Mouse (Mus musculus) stomach, embryonic 14.5 days (tissue): ENCODE measurements around the gene Olfr299. TPM values are rescaled to one million over a fixed set of nuclear protein-coding genes. Genes with fewer than 3 reads are reported as not detected.

Experiments used
- ATAC-seq: fragments of 200-750 bp; cut with Nextera tagmentation; 2 replicates; pipeline ENCODE4 v1.8.0; 2017; ENCODE audit warnings: low read depth, moderate TSS enrichment; ENCODE audit not compliant: insufficient number of reproducible peaks, insufficient read depth, low FRiP score
- H3K27ac ChIP-seq: fragments of 300-500 bp; sonication (generic); 2 replicates; pipeline ENCODE4 v1.5.1; 2014; ENCODE audit warnings: mild to moderate bottlenecking, low read length, moderate library complexity, mixed read lengths
- H3K27me3 ChIP-seq: fragments of 300-500 bp; sonication (generic); 2 replicates; pipeline ENCODE4 v1.6.1; 2014; ENCODE audit warnings: low read length, control low read depth, mixed read lengths; ENCODE audit not compliant: control insufficient read depth, insufficient read depth
- H3K36me3 ChIP-seq: fragments of 300-500 bp; sonication (generic); 2 replicates; pipeline ENCODE4 v1.6.1; 2014; ENCODE audit warnings: mild to moderate bottlenecking, control low read depth, low read length, moderate library complexity, mixed read lengths; ENCODE audit not compliant: control insufficient read depth, insufficient read depth
- H3K4me1 ChIP-seq: fragments of 300-500 bp; sonication (generic); 2 replicates; pipeline ENCODE4 v1.6.1; 2014; ENCODE audit warnings: low read length, control low read depth, mixed read lengths; ENCODE audit not compliant: control insufficient read depth, insufficient read depth
- H3K4me2 ChIP-seq: fragments of 300-500 bp; sonication (generic); replicated peaks from 2 replicates; pipeline ENCODE4 v1.6.1; 2014; ENCODE audit warnings: low read depth, low read length, control low read depth
- H3K4me3 ChIP-seq: fragments of 300-500 bp; sonication (generic); 2 replicates; pipeline ENCODE4 v1.5.1; 2014; ENCODE audit warnings: low read depth, low read length, control low read depth
- H3K9ac ChIP-seq: fragments of 300-500 bp; sonication (generic); replicated peaks from 2 replicates; pipeline ENCODE4 v1.6.1; 2014; ENCODE audit warnings: low read depth, mild to moderate bottlenecking, control low read depth, low read length, moderate library complexity, mixed read lengths
- H3K9me3 ChIP-seq: fragments of 300-500 bp; sonication (generic); 2 replicates; pipeline ENCODE4 v1.6.1; 2016; ENCODE audit warnings: low read depth, low read length, control low read depth; ENCODE audit not compliant: control insufficient read depth
- WGBS: fragments of 180-500 bp; shearing (Covaris S2); extraction: QIAGEN DNeasy Blood & Tissue Kit; methylation state at CpG from one replicate; pipeline ENCODE4 v1.1.7; 2014; 5-methylcytosine and 5-hydroxymethylcytosine counted together
- polyA plus RNA-seq: library from polyadenylated mRNA; unstranded; fragments of >200 nt; fragmentation: Nextera tagmentation; extraction: Ambion mirVana; gene quantifications from 2 replicates; pipeline ENCODE4 v1.2.1, GENCODE M21; 2014

Olfr299 gene
- polyA plus RNA-seq, result not detected in 2 replicates

DNA sequence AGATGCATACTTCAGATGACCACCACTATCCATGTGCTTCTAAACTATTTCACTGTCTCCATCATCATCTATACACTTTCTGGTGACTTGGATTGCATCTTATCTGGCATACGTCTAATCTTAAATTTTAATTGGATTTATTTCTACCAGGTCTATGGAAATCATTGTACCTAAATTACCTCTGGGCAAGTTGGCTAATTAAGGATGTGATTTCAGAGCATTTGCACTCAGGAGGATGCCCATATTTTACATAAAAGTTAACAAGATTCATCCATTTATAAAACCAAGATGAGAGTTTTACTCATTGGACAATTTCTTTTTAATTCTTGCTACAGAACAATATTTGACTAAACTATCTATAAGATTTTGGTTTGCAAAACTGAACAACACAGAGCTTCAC is at the start of gene Olfr299:
Olfr299 (plus strand) TSS at position 301 of the 400 bp plus-strand sequence.
- H3K27ac ChIP-seq, result no peak within 1 kb of the TSS
- no peak for ATAC-seq
- H3K36me3 ChIP-seq, result no peaks in the 10 kb centered on the region
- H3K9ac ChIP-seq, result no peak within 1 kb of the TSS
- no peak within 1 kb of the TSS for H3K4me2 ChIP-seq
- no peaks in the 10 kb centered on the region for H3K9me3 ChIP-seq
- WGBS, result 90% methylated on average over 1 of the region's 1 CpGs
- no peaks in the 10 kb centered on the region for H3K27me3 ChIP-seq
- H3K4me3 ChIP-seq, result no peak within 1 kb of the TSS
- H3K4me1 ChIP-seq, result no peaks in the 10 kb centered on the region

DNA sequence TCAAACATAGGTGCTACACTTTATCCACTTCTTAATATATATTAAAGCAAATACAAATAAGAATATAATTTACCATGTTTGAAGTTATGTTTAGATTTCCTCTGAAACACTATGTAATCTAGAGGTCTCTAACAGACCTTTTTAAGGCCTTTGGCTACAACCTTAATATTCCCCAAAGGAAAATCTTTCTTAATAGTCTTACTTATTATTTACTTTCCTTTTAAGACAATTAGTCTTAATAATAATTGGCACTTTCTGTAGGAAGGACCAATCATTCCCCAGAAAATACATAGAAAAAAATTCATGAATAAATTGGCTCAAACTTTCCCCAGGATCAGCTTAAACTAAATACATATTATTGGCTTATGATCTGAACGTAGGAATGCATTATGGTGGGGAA is 32.7 kb downstream of the Olfr299 start, which contains the start of gene Olfr298:
Olfr298 (minus strand) TSS at position 101 of the 400 bp plus-strand sequence.
- H3K36me3 ChIP-seq, result no peaks in the 10 kb centered on the region
- H3K27me3 ChIP-seq, result no peaks in the 10 kb centered on the region
- no peaks in the 10 kb centered on the region for H3K4me1 ChIP-seq
- no peak within 1 kb of the TSS for H3K9ac ChIP-seq
- no peak for ATAC-seq
- no peak within 1 kb of the TSS for H3K27ac ChIP-seq
- H3K9me3 ChIP-seq, result no peaks in the 10 kb centered on the region
- H3K4me3 ChIP-seq, result no peak within 1 kb of the TSS
- 77% methylated on average over 1 of the region's 1 CpGs for WGBS
- H3K4me2 ChIP-seq, result no peak within 1 kb of the TSS

Other genes with a start within 250 kb of the Olfr299 start
- gene Vmn2r76, start 213.6 kb upstream of the Olfr299 start, polyA plus RNA-seq, result not detected in 2 replicates
- gene Olfr310, start 182.7 kb upstream of the Olfr299 start, polyA plus RNA-seq, result not detected in 2 replicates
- not detected in 2 replicates for gene Olfr309, start 146.2 kb upstream of the Olfr299 start, polyA plus RNA-seq
- gene Olfr308, start 134.3 kb upstream of the Olfr299 start, polyA plus RNA-seq, result not detected in 2 replicates
- gene Olfr307, start 122.3 kb upstream of the Olfr299 start, polyA plus RNA-seq, result not detected in 2 replicates
- gene Olfr305, start 93.0 kb upstream of the Olfr299 start, polyA plus RNA-seq, result not detected in 2 replicates
- gene Olfr304, start 73.3 kb upstream of the Olfr299 start, polyA plus RNA-seq, result not detected in 2 replicates
- not detected in 2 replicates for gene Olfr303, start 62.1 kb upstream of the Olfr299 start, polyA plus RNA-seq
- not detected in 2 replicates for gene Olfr301, start 56.1 kb upstream of the Olfr299 start, polyA plus RNA-seq
- not detected in 2 replicates for gene Olfr298, start 32.6 kb downstream of the Olfr299 start, polyA plus RNA-seq
- gene Olfr297, start 60.0 kb downstream of the Olfr299 start, polyA plus RNA-seq, result not detected in 2 replicates
- not detected in 2 replicates for gene Olfr295, start 123.9 kb downstream of the Olfr299 start, polyA plus RNA-seq
- not detected in 2 replicates for gene Olfr294, start 156.7 kb downstream of the Olfr299 start, polyA plus RNA-seq
- gene Olfr293, start 189.1 kb downstream of the Olfr299 start, polyA plus RNA-seq, result not detected in 2 replicates
- gene Olfr292, start 228.4 kb downstream of the Olfr299 start, polyA plus RNA-seq, result not detected in 2 replicates